Mouse (Mus musculus): ENCODE measurements around the gene Stk25. TPM values are rescaled to one million over a fixed set of nuclear protein-coding genes. Genes with fewer than 3 reads are reported as not detected.

Stk25 gene
- polyA plus RNA-seq, 1 experiment: 79.6 TPM

DNA sequence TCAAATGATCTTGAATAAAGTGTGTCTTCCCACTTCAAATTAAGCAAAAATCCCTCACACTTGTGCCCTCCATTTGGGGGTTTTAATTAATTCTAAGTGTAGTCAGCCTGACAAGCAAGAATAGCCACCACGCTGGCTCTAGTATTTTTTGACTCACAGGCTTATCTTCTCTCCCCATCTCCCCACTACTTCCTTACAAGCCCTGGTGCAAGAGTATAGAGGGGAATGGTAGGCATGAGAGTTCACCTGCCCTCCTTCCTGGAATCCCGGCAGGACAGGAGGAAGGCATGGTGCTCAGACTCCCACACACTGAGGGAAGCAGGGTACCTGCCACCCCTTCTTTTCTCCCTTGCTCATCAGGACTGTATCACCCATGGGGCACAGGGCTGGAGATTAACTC is 4.2 kb downstream of the Stk25 start:
- no peaks in the 10 kb centered on the region for H3K27me3 ChIP-seq (ENCODE audit: control insufficient read depth, insufficient read depth, low read length, poor library complexity, severe bottlenecking)
- H3K4me3 ChIP-seq (ENCODE audit: low read depth, low read length): no peak overlapping the region
- no peaks in the 10 kb centered on the region for H3K4me1 ChIP-seq (ENCODE audit: control insufficient read depth, insufficient read depth, low read length)
- no peaks in the 10 kb centered on the region for H3K36me3 ChIP-seq (ENCODE audit: control insufficient read depth, insufficient read depth, low read length, poor library complexity, severe bottlenecking)
- TF ChIP-seq CTCF (IDR thresholded peaks at IDR 0.05; ENCODE audit: low read depth, low read length) (no peak), EP300 (IDR thresholded peaks at IDR 0.05; ENCODE audit: insufficient read depth, low read depth, low read length) (no peak), POLR2A (IDR thresholded peaks at IDR 0.05; ENCODE audit: insufficient read depth, low read length) (no peak)
- no peak overlapping the region for H3K27ac ChIP-seq (ENCODE audit: insufficient read depth, low read length)
- no peaks in the 10 kb centered on the region for H3K9me3 ChIP-seq (replicated peaks; ENCODE audit: control insufficient read depth, insufficient read depth, low read length, poor library complexity, severe bottlenecking)
- H3K9ac ChIP-seq (ENCODE audit: low read depth, poor library complexity, severe bottlenecking): no peak overlapping the region

DNA sequence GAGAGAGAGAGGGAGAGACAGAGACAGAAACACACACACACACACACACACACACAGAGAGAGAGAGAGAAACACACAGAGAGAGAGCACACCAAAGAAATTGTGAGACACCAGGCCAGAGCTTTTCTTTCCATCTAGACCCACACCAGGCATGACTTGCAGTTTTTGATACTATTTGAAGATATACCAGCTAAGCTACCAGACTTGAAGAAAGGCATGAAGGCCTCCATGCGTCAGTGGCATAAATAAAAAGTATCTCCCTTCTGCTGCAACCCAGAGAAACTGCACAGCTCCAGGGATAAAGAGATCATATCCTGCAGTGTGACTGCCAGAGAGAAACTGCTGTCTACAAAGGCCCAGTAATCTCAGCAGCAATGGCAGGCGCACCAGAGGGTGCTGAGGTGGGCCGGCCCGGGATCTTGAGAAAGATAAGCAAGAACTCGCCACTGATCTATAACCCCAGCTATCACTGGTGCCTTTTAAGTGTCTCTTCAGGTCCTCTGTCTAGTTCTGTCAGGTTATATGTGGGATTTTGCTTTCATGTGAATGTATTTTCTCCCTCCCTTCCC is 8.8 kb downstream of the Stk25 start:
- Histone ChIP-seq H3K4me1 (ENCODE audit: control insufficient read depth, insufficient read depth, low read length) (no peaks in the 10 kb centered on the region), H3K27me3 (ENCODE audit: control insufficient read depth, insufficient read depth, low read length, poor library complexity, severe bottlenecking) (no peaks in the 10 kb centered on the region), H3K9me3 (replicated peaks; ENCODE audit: control insufficient read depth, insufficient read depth, low read length, poor library complexity, severe bottlenecking) (no peaks in the 10 kb centered on the region), H3K4me3 (ENCODE audit: low read depth, low read length) (no peak overlapping the region), H3K9ac (ENCODE audit: low read depth, poor library complexity, severe bottlenecking) (no peak overlapping the region), H3K27ac (ENCODE audit: insufficient read depth, low read length) (no peak overlapping the region), H3K36me3 (ENCODE audit: control insufficient read depth, insufficient read depth, low read length, poor library complexity, severe bottlenecking) (no peaks in the 10 kb centered on the region)
- TF ChIP-seq EP300 (IDR thresholded peaks at IDR 0.05; ENCODE audit: insufficient read depth, low read depth, low read length) (no peak), CTCF (IDR thresholded peaks at IDR 0.05; ENCODE audit: low read depth, low read length) (no peak), POLR2A (IDR thresholded peaks at IDR 0.05; ENCODE audit: insufficient read depth, low read length) (no peak)

DNA sequence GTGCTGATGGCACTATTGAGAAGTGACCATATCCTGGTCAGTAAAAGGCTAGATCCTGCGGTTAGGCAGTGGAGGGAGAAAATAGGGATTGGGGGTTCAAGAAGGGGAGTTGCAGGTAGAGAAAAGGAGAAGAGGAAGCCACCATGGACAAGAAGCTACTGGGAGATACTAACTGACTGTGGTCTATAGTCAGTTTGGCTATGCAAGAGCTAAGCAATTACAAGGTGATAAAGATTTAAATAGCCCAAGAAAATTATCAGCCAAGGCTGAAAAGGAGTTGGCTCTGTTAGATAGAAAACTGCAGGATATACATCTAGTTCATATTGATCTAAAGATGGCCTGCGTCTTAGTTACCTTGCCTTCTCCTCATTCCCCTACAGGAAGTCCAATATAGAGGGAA is 15.8 kb downstream of the Stk25 start:
- TF ChIP-seq POLR2A (IDR thresholded peaks at IDR 0.05; ENCODE audit: insufficient read depth, low read length) (no peak), CTCF (IDR thresholded peaks at IDR 0.05; ENCODE audit: low read depth, low read length) (no peak), EP300 (IDR thresholded peaks at IDR 0.05; ENCODE audit: insufficient read depth, low read depth, low read length) (no peak)
- H3K36me3 ChIP-seq (ENCODE audit: control insufficient read depth, insufficient read depth, low read length, poor library complexity, severe bottlenecking): no peaks in the 10 kb centered on the region
- H3K4me1 ChIP-seq (ENCODE audit: control insufficient read depth, insufficient read depth, low read length): no peaks in the 10 kb centered on the region
- H3K27ac ChIP-seq (ENCODE audit: insufficient read depth, low read length): no peak overlapping the region
- H3K27me3 ChIP-seq (ENCODE audit: control insufficient read depth, insufficient read depth, low read length, poor library complexity, severe bottlenecking): no peaks in the 10 kb centered on the region
- H3K9ac ChIP-seq (ENCODE audit: low read depth, poor library complexity, severe bottlenecking): no peak overlapping the region
- no peaks in the 10 kb centered on the region for H3K9me3 ChIP-seq (replicated peaks; ENCODE audit: control insufficient read depth, insufficient read depth, low read length, poor library complexity, severe bottlenecking)
- no peak overlapping the region for H3K4me3 ChIP-seq (ENCODE audit: low read depth, low read length)

DNA sequence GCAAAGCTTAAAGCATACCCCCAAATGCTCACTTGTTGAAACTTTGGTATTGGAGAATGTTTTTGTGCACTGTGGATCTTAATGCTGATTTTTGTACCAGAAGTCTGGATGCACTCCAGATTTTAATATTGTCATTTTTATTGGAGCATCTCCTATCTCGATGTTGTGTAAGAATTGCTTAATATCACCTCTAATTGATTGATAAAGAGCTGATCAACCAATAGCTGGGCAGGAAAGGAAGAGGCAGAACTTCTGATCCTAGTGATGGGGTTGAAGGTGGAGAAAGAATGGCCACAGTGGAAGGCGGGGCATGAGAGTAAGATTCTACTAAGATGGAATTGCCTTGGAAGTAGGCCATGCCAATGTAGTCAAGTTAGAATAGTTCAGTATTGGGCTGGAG is 16.5 kb downstream of the Stk25 start:
- TF ChIP-seq CTCF (IDR thresholded peaks at IDR 0.05; ENCODE audit: low read depth, low read length): no peak
- TF ChIP-seq POLR2A (IDR thresholded peaks at IDR 0.05; ENCODE audit: insufficient read depth, low read length): no peak
- no peak for TF ChIP-seq EP300 (IDR thresholded peaks at IDR 0.05; ENCODE audit: insufficient read depth, low read depth, low read length)

DNA sequence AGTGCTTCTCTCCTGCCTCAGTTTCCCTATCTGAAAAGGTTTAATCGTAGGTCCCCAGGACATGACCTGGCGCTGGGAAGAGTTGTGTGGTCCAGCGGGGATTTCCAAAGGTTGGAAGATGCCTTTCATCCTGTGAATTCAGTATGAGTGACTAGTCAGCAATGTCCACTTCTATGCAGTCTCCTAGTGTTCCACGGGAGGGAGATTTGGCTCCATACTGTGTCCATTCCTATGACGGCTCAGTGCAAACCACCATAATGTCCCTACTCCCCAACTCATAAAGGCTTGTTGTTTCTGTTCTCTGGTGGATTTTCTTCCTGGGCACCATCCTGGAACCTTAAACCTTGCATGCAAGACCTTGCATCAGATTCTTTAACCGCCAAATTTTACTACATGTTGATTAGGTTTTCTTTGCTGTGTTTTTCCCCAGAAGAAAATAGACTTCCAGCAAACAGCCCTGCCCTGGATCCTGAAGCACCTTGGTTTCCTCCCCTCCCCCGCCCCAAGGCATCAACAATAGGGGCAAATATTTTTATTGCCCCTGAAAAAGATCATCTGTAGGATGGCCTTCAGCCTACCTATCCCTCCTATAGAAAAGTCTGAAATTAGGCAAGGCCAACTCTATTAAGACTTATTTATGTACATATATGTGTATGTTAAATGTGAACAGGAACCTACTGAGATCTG is 22.1 kb downstream of the Stk25 start:
- H3K9me3 ChIP-seq (replicated peaks; ENCODE audit: control insufficient read depth, insufficient read depth, low read length, poor library complexity, severe bottlenecking): no peaks in the 10 kb centered on the region
- peak overlapping the region; percentile 53 for H3K9ac ChIP-seq (ENCODE audit: low read depth, poor library complexity, severe bottlenecking)
- peaks cover 1% of the 10 kb centered on the region for H3K4me1 ChIP-seq (ENCODE audit: control insufficient read depth, insufficient read depth, low read length)
- H3K36me3 ChIP-seq (ENCODE audit: control insufficient read depth, insufficient read depth, low read length, poor library complexity, severe bottlenecking): no peaks in the 10 kb centered on the region; the same call in 1 of the 2 replicates
- H3K27me3 ChIP-seq (ENCODE audit: control insufficient read depth, insufficient read depth, low read length, poor library complexity, severe bottlenecking): no peaks in the 10 kb centered on the region
- H3K27ac ChIP-seq (ENCODE audit: insufficient read depth, low read length): peak overlapping the region; percentile 42
- TF ChIP-seq EP300 (IDR thresholded peaks at IDR 0.05; ENCODE audit: insufficient read depth, low read depth, low read length) (no peak), CTCF (IDR thresholded peaks at IDR 0.05; ENCODE audit: low read depth, low read length) (no peak), POLR2A (IDR thresholded peaks at IDR 0.05; ENCODE audit: insufficient read depth, low read length) (no peak)
- peak overlapping the region; percentile 89 for H3K4me3 ChIP-seq (ENCODE audit: low read depth, low read length)

More for the DNA sequence above, 16.5 kb downstream of the Stk25 start:
- Histone ChIP-seq H3K36me3 (ENCODE audit: control insufficient read depth, insufficient read depth, low read length, poor library complexity, severe bottlenecking) (no peaks in the 10 kb centered on the region), H3K9ac (ENCODE audit: low read depth, poor library complexity, severe bottlenecking) (no peak overlapping the region), H3K4me1 (ENCODE audit: control insufficient read depth, insufficient read depth, low read length) (no peaks in the 10 kb centered on the region), H3K27me3 (ENCODE audit: control insufficient read depth, insufficient read depth, low read length, poor library complexity, severe bottlenecking) (no peaks in the 10 kb centered on the region), H3K27ac (ENCODE audit: insufficient read depth, low read length) (no peak overlapping the region), H3K9me3 (replicated peaks; ENCODE audit: control insufficient read depth, insufficient read depth, low read length, poor library complexity, severe bottlenecking) (no peaks in the 10 kb centered on the region), H3K4me3 (ENCODE audit: low read depth, low read length) (no peak overlapping the region)

DNA sequence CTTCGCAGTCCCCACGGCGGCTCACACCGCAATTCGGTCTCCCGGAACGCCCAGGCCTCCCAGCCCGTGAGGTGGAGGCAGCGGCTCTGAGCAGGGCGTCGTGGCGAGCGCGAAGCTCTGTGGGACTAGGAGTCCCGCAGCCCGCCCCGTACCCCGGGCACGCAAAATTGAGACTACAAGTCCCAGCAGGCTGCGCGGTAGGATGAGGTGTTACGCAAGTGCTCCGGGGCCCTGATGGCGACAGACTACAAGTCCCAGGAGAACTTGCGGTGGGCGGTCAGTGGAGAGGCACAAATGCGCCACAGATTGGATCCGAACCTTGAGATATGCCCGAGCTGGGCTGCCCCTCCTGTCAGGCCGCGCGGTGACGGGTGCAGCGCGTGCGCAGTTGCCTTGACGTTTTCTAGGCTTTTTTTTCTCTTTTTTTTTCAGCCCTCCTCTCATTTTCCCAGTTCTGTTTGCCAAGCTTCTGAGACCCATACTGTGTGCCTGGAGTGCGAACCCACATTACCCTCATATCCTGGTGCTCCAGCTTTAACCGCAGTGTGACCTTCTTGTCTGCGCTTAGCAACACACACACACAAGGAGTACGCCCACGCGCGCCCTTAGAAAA is 22.8 kb downstream of the Stk25 start:
- H3K9me3 ChIP-seq (replicated peaks; ENCODE audit: control insufficient read depth, insufficient read depth, low read length, poor library complexity, severe bottlenecking): no peaks in the 10 kb centered on the region
- TF ChIP-seq POLR2A (IDR thresholded peaks at IDR 0.05; ENCODE audit: insufficient read depth, low read length): no peak
- TF ChIP-seq EP300 (IDR thresholded peaks at IDR 0.05; ENCODE audit: insufficient read depth, low read depth, low read length): no peak
- TF ChIP-seq CTCF (IDR thresholded peaks at IDR 0.05; ENCODE audit: low read depth, low read length): no peak
- peak overlapping the region; percentile 71 for H3K9ac ChIP-seq (ENCODE audit: low read depth, poor library complexity, severe bottlenecking)
- peaks cover 1% of the 10 kb centered on the region for H3K4me1 ChIP-seq (ENCODE audit: control insufficient read depth, insufficient read depth, low read length)
- no peaks in the 10 kb centered on the region; the same call in 1 of the 2 replicates for H3K36me3 ChIP-seq (ENCODE audit: control insufficient read depth, insufficient read depth, low read length, poor library complexity, severe bottlenecking)
- no peaks in the 10 kb centered on the region for H3K27me3 ChIP-seq (ENCODE audit: control insufficient read depth, insufficient read depth, low read length, poor library complexity, severe bottlenecking)
- H3K27ac ChIP-seq (ENCODE audit: insufficient read depth, low read length): peak overlapping the region; percentile 42
- H3K4me3 ChIP-seq (ENCODE audit: low read depth, low read length): peak overlapping the region; percentile 89
